Comparison of ENCODE assay signal across 11 mouse cellular contexts in genomic region chr17:88378505-88378904, GRCm38 (mm10).
DNase-seq lines count a peak whose midpoint lies in the region; ATAC-seq and TF ChIP-seq lines count a peak whose summit lies in the region.
"Had no signal": no experiment of that assay in that cellular context is flagged by ENCODE, and none has a peak within 500 bp of the region (broad histone marks: within the 10 kb centered on the region; RNA-seq: fewer than 3 reads in every experiment).

No protein-coding gene starts in this region.

- peak; percentile 35; the same call in 1 of the 2 replicates for TF ChIP-seq CTCF in kidney, postnatal 0 days (IDR thresholded peaks at IDR 0.05; ENCODE audit: low read depth)
- TF ChIP-seq CTCF in embryonic fibroblast, embryonic 13.5 days (IDR thresholded peaks at IDR 0.05; ENCODE audit: borderline replicate concordance, insufficient read depth, low read length) = peak; percentile 7; the same call in 1 of the 2 replicates

- H3K36me3 ChIP-seq in kidney, postnatal 0 days (ENCODE audit: insufficient read depth, low read length) = no peaks in the 10 kb centered on the region
- no peaks in the 10 kb centered on the region for H3K36me3 ChIP-seq in kidney, embryonic 15.5 days
- no peaks in the 10 kb centered on the region for H3K36me3 ChIP-seq in forebrain, embryonic 13.5 days (ENCODE audit: poor library complexity, severe bottlenecking)
- H3K36me3 ChIP-seq: embryonic facial prominence, embryonic 15.5 days; hindbrain, embryonic 15.5 days had no signal

- no peak for TF ChIP-seq POLR2A in embryonic fibroblast, embryonic 13.5 days (IDR thresholded peaks at IDR 0.05; ENCODE audit: low read depth, low read length)

- no peaks in the 10 kb centered on the region for H3K27me3 ChIP-seq in kidney, postnatal 0 days (ENCODE audit: insufficient read depth, low read length)
- H3K27me3 ChIP-seq in kidney, embryonic 15.5 days = no peaks in the 10 kb centered on the region
- H3K27me3 ChIP-seq in forebrain, embryonic 13.5 days = no peaks in the 10 kb centered on the region
- H3K27me3 ChIP-seq: embryonic facial prominence, embryonic 15.5 days; hindbrain, embryonic 15.5 days had no signal

- no peak for ATAC-seq in kidney, postnatal 0 days (replicated peaks; ENCODE audit: low FRiP score, low read depth)
- ATAC-seq in kidney, embryonic 15.5 days (replicated peaks; ENCODE audit: low FRiP score) = no peak
- ATAC-seq in forebrain, embryonic 13.5 days = no peak

- no peak overlapping the region for H3K4me2 ChIP-seq in kidney, postnatal 0 days (ENCODE audit: low read length)
- no peak overlapping the region for H3K4me2 ChIP-seq in kidney, embryonic 15.5 days
- H3K4me2 ChIP-seq in forebrain, embryonic 13.5 days = no peak overlapping the region
- H3K4me2 ChIP-seq: embryonic facial prominence, embryonic 15.5 days; hindbrain, embryonic 15.5 days had no signal

- H3K4me3 ChIP-seq in kidney, postnatal 0 days (replicated peaks; ENCODE audit: low read depth, low read length) = no peak overlapping the region
- H3K4me3 ChIP-seq in kidney, embryonic 15.5 days (replicated peaks) = no peak overlapping the region
- no peak overlapping the region for H3K4me3 ChIP-seq in embryonic fibroblast, embryonic 13.5 days (ENCODE audit: insufficient read depth, low read length)
- H3K4me3 ChIP-seq in forebrain, embryonic 13.5 days = no peak overlapping the region
- H3K4me3 ChIP-seq: embryonic facial prominence, embryonic 15.5 days; hindbrain, embryonic 15.5 days had no signal

- WGBS in kidney, postnatal 0 days = 81% methylated on average over 5 of the region's 5 CpGs
- 96% methylated on average over 5 of the region's 5 CpGs for WGBS in kidney, embryonic 15.5 days
- WGBS in forebrain, embryonic 13.5 days = 90% methylated on average over 5 of the region's 5 CpGs

- no peak overlapping the region for H3K27ac ChIP-seq in kidney, postnatal 0 days
- H3K27ac ChIP-seq in kidney, embryonic 15.5 days = no peak overlapping the region
- no peak overlapping the region for H3K27ac ChIP-seq in embryonic fibroblast, embryonic 13.5 days (ENCODE audit: insufficient read depth, low read length)
- H3K27ac ChIP-seq in forebrain, embryonic 13.5 days = no peak overlapping the region
- H3K27ac ChIP-seq: embryonic facial prominence, embryonic 15.5 days; hindbrain, embryonic 15.5 days; macrophage had no signal

- peak; percentile 10 for DNase-seq in adrenal gland, postnatal 10 days
- DNase-seq in adrenal gland, adult (ENCODE audit: inconsistent age in 2 of 2, low spot score in 1 of 2) = no peak
- DNase-seq in kidney, postnatal 0 days (ENCODE audit: low spot score) = no peak
- peak; percentile 17 for DNase-seq in CD4-positive helper T cell, adult 2 months (ENCODE audit: low read depth, low spot score)
- DNase-seq in frontal cortex, postnatal 10 days (ENCODE audit: low spot score in 2 of 2) = no peak

- no peaks in the 10 kb centered on the region for H3K9me3 ChIP-seq in kidney, postnatal 0 days (replicated peaks; ENCODE audit: low read length)
- H3K9me3 ChIP-seq in kidney, embryonic 15.5 days (replicated peaks) = no peaks in the 10 kb centered on the region
- H3K9me3 ChIP-seq in forebrain, embryonic 13.5 days (replicated peaks) = no peaks in the 10 kb centered on the region; the same call in 1 of the 2 replicates
- H3K9me3 ChIP-seq: embryonic facial prominence, embryonic 15.5 days; hindbrain, embryonic 15.5 days had no signal

- H3K4me1 ChIP-seq in kidney, postnatal 0 days (replicated peaks; ENCODE audit: insufficient read depth, low read length) = no peaks in the 10 kb centered on the region
- no peaks in the 10 kb centered on the region for H3K4me1 ChIP-seq in kidney, embryonic 15.5 days
- no peaks in the 10 kb centered on the region for H3K4me1 ChIP-seq in embryonic fibroblast, embryonic 13.5 days (ENCODE audit: control insufficient read depth, insufficient read depth, low read length)
- no peaks in the 10 kb centered on the region for H3K4me1 ChIP-seq in forebrain, embryonic 13.5 days
- H3K4me1 ChIP-seq: embryonic facial prominence, embryonic 15.5 days; hindbrain, embryonic 15.5 days had no signal

- H3K9ac ChIP-seq in kidney, postnatal 0 days (ENCODE audit: low read depth, low read length) = no peak overlapping the region
- no peak overlapping the region for H3K9ac ChIP-seq in kidney, embryonic 15.5 days
- H3K9ac ChIP-seq in forebrain, embryonic 13.5 days = no peak overlapping the region
- H3K9ac ChIP-seq: embryonic facial prominence, embryonic 15.5 days; hindbrain, embryonic 15.5 days had no signal

Comparison
In these comparisons a context has a peak if more than half of its experiments do, and no peak if none do; other contexts are left out.
1. DNase-seq: peak in adrenal gland, postnatal 10 days (single experiment) and CD4-positive helper T cell, adult 2 months (single experiment); none in adrenal gland, adult (0 of 2), kidney, postnatal 0 days (single experiment) and frontal cortex, postnatal 10 days (0 of 2).